Mouse (Mus musculus) midbrain, embryonic 15.5 days (tissue): ENCODE results near the gene Rbbp8nl. TPM values are rescaled to one million over a fixed set of nuclear protein-coding genes. Genes with fewer than 3 reads are reported as not detected.
"Not testable (repeated sequence)": the region's sequence is repeated elsewhere in the genome, so short reads cannot be mapped to it uniquely, and the experiment has no call there.

Experiments
- ATAC-seq: fragments of 200-750 bp; cut with Nextera tagmentation; replicated peaks from 2 replicates; pipeline ENCODE4 v1.8.0; 2017; ENCODE audit warnings: moderate TSS enrichment
- H3K27ac ChIP-seq: fragments of 300-500 bp; sonication (generic); 2 replicates; pipeline ENCODE4 v1.5.1; 2015; ENCODE audit warnings: mild to moderate bottlenecking, inconsistent platforms
- H3K27me3 ChIP-seq: fragments of 300-500 bp; sonication (generic); replicated peaks from 2 replicates; pipeline ENCODE4 v1.6.1; 2015; ENCODE audit warnings: inconsistent platforms
- H3K36me3 ChIP-seq: fragments of 300-500 bp; sonication (generic); replicated peaks from 2 replicates; pipeline ENCODE4 v1.6.1; 2015; ENCODE audit warnings: inconsistent platforms
- H3K4me1 ChIP-seq: fragments of 300-500 bp; sonication (generic); 2 replicates; pipeline ENCODE4 v1.6.1; 2015; ENCODE audit warnings: inconsistent platforms
- H3K4me2 ChIP-seq: fragments of 300-500 bp; sonication (generic); 2 replicates; pipeline ENCODE4 v1.6.1; 2015; ENCODE audit warnings: inconsistent platforms, mild to moderate bottlenecking, moderate library complexity
- H3K4me3 ChIP-seq: fragments of 300-500 bp; sonication (generic); 2 replicates; pipeline ENCODE4 v1.5.1; 2015; ENCODE audit warnings: mild to moderate bottlenecking, inconsistent platforms
- H3K9ac ChIP-seq: fragments of 300-500 bp; sonication (generic); 2 replicates; pipeline ENCODE4 v1.6.1; 2015; ENCODE audit warnings: mild to moderate bottlenecking, inconsistent platforms
- H3K9me3 ChIP-seq: fragments of 300-500 bp; sonication (generic); 2 replicates; pipeline ENCODE4 v1.6.1; 2016; ENCODE audit warnings: inconsistent platforms
- WGBS: fragments of 180-500 bp; shearing (Covaris S2); methylation state at CpG from one replicate; pipeline ENCODE4 v1.1.7; 2015; ENCODE audit warnings: mixed read lengths; 5-methylcytosine and 5-hydroxymethylcytosine counted together
- polyA plus RNA-seq: library from polyadenylated mRNA; unstranded; fragments of >200 nt; fragmentation: Nextera tagmentation; extraction: Ambion mirVana; gene quantifications from 2 replicates; pipeline ENCODE4 v1.2.1, GENCODE M21; 2015

Rbbp8nl gene
- polyA plus RNA-seq, 1 experiment from 2014 or later: not detected

- H3K27me3 ChIP-seq: no peaks in the 10 kb centered on the region
- H3K4me3 ChIP-seq: no peak overlapping the region
- no peak overlapping the region for H3K27ac ChIP-seq
- H3K9ac ChIP-seq: no peak overlapping the region
- no peak overlapping the region for H3K4me2 ChIP-seq
- no peak for ATAC-seq
- 90% methylated on average over 7 of the region's 7 CpGs for WGBS
- peaks cover 31% of the 10 kb centered on the region for H3K36me3 ChIP-seq
- H3K4me1 ChIP-seq: peaks cover 11% of the 10 kb centered on the region
- no peaks in the 10 kb centered on the region for H3K9me3 ChIP-seq
Observed at GRCm38 (mm10) chr2:180261901-180262300, 27.8 kb downstream of the Rbbp8nl start.

DNA sequence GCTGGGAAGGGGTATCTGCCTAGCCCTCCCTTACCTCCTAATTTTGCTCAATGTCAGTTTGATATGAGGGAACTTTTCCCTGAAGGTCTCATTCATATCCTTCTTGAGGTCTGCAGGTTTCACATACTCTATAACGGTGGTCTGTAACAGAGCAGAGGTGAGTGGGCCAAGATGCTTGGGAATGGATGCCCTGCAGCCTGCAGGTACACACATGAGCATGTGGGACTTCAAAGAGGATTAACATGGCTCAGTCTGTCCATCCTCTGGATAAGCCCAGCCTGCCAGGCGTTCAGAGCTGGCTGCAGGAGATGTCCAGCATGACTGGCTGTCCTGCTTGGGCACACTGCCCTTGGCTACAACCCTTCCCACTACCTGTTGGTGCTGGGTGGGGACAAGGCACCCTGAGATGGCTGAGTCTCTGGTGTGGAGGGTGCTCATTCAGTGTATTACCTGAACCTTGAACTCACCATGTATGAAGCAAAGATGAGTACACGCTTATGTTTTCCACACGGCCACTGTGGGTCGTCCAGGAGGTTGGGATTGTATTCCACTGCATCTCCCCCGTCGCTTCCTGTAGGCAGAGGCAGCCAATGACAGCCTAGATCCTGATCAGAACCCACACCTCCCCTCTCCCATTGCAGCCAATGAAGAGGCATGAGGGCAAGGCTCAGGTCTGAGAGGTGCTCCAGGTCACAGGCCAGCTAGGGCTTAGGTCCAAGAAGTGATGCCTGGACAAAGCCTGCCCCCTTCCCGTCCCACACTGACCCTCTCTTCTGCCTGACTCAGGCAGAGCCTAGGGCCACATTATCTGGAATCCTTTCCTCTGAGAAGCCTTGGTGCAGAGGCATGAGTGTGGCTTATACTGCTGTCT, 28.8 kb downstream of the Rbbp8nl start:
- Histone ChIP-seq H3K9me3 (no peaks in the 10 kb centered on the region), H3K9ac (no peak overlapping the region), H3K36me3 (peaks cover 31% of the 10 kb centered on the region), H3K27ac (no peak overlapping the region), H3K4me2 (no peak overlapping the region), H3K4me1 (peaks cover 18% of the 10 kb centered on the region), H3K27me3 (no peaks in the 10 kb centered on the region), H3K4me3 (no peak overlapping the region)
- 73% methylated on average over 8 of the region's 8 CpGs for WGBS
- ATAC-seq: no peak

DNA sequence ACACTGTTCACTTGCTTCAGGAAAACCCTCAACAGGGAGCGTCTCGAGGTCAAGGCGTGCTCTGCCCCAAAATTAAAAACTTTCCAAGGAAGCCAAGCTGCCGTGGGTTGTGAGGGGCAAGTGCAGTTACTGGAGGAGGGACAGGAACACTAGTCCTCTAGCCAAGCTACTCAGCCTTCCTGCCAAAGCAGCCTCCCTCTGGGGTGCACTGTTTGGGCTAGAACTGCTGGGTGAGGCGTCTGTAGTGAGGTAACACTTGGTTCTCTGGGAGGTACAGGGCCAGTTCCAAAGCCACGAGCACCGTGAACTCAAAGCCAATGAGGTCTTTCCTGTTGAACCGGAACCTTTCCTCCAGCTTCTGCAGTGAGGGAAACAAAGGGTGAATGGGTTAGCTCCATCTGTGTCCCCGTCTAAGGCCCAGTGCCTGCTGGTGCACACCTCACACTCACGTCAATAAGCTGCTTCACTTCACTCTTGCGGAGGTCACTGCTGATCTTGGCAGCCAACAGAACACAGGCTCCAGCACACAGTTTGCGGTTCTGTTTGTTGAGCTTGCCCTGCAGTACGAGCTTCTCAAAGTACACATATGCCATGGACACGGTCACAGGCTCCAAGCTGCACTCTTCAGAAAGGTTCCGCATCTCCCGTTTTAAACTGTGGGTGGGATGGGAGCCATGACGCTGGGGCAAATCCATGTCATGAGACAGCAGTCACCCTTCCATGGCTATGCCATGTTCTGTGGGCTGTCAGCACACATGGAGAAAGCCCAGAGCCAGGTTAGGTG, 29.7 kb downstream of the Rbbp8nl start:
- peaks cover 31% of the 10 kb centered on the region for H3K36me3 ChIP-seq
- not testable (repeated sequence) for H3K27ac ChIP-seq, H3K9me3 ChIP-seq, H3K9ac ChIP-seq, H3K27me3 ChIP-seq, H3K4me3 ChIP-seq, H3K4me2 ChIP-seq, ATAC-seq
- H3K4me1 ChIP-seq: peaks cover 20% of the 10 kb centered on the region
- 69% methylated on average over 17 of the region's 17 CpGs for WGBS

GRCm38 (mm10) chr2:180258951-180259484, 30.7 kb downstream of the Rbbp8nl start:
- Histone ChIP-seq H3K36me3 (peaks cover 31% of the 10 kb centered on the region), H3K4me1 (peaks cover 20% of the 10 kb centered on the region)
- H3K4me2 ChIP-seq, H3K4me3 ChIP-seq, H3K27me3 ChIP-seq, H3K27ac ChIP-seq, H3K9ac ChIP-seq, H3K9me3 ChIP-seq, ATAC-seq: not testable (repeated sequence)
- WGBS: 81% methylated on average over 10 of the region's 10 CpGs

DNA sequence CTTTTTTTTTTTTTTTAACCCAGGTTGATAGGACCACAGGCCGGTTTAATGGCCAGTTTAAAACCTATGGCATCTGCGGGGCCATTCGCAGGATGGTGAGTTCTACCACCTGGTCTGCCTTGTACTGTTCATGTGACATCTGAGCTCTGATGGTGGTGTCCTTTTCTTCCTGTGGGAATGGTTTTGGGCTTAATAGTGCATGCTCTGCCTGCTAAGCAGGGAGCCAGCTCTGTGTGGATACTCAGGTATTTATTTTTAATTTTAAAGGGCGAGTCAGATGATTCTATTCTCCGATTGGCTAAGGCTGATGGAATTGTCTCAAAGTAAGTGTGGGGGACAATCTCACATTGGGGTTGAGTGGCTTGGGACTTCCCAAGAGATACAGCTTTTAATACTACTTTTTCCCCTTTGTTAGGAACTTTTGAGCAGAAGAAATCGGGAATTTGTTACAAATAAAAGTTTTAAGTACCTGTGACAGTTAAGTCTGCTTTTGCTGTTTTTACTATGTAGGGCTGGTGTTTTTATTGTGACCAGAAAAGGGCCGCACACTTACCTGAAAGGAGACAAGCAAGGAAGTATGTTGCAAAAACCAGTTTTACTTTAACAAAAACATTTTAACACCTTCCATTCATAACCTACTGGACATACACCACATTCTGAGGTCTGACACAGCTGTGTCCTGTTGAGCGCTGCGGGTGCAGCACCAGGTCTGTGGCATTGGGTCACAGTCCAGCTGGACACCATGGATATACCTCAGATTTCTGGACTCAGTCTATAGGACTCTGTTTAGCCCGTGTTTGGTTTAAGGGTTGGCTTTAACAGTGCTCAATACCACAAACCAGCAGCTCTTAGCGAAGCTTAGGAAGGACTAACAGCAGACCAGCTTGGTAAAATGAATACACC, 31.5 kb downstream of the Rbbp8nl start:
- Histone ChIP-seq H3K36me3 (peaks cover 31% of the 10 kb centered on the region), H3K4me3 (peak overlapping the region; percentile 65)

GRCm38 (mm10) chr2:180257001-180257521, 32.6 kb downstream of the Rbbp8nl start, which contains the start of gene Rps21:
Rps21 (plus strand) TSS chr2:180257377.
- H3K4me3 ChIP-seq: peak within 1 kb of the TSS; percentile 65
- no peaks in the 10 kb centered on the region for H3K9me3 ChIP-seq
- peak within 1 kb of the TSS; percentile 83 for H3K9ac ChIP-seq
- 0% methylated on average over 38 of the region's 38 CpGs for WGBS
- peak within 1 kb of the TSS; percentile 95 for H3K27ac ChIP-seq
- no peaks in the 10 kb centered on the region for H3K27me3 ChIP-seq
- peaks cover 22% of the 10 kb centered on the region for H3K36me3 ChIP-seq
- peak; percentile 96 for ATAC-seq
- peaks cover 20% of the 10 kb centered on the region for H3K4me1 ChIP-seq
- peak within 1 kb of the TSS; percentile 89 for H3K4me2 ChIP-seq

More for the DNA sequence above, 31.5 kb downstream of the Rbbp8nl start:
- Histone ChIP-seq H3K27ac (peak overlapping the region; percentile 95), H3K27me3 (no peaks in the 10 kb centered on the region), H3K4me1 (peaks cover 20% of the 10 kb centered on the region), H3K9ac (peak overlapping the region; percentile 67), H3K9me3 (no peaks in the 10 kb centered on the region), H3K4me2 (peak overlapping the region; percentile 89)
- no peak for ATAC-seq
- 54% methylated on average over 11 of the region's 11 CpGs for WGBS

DNA sequence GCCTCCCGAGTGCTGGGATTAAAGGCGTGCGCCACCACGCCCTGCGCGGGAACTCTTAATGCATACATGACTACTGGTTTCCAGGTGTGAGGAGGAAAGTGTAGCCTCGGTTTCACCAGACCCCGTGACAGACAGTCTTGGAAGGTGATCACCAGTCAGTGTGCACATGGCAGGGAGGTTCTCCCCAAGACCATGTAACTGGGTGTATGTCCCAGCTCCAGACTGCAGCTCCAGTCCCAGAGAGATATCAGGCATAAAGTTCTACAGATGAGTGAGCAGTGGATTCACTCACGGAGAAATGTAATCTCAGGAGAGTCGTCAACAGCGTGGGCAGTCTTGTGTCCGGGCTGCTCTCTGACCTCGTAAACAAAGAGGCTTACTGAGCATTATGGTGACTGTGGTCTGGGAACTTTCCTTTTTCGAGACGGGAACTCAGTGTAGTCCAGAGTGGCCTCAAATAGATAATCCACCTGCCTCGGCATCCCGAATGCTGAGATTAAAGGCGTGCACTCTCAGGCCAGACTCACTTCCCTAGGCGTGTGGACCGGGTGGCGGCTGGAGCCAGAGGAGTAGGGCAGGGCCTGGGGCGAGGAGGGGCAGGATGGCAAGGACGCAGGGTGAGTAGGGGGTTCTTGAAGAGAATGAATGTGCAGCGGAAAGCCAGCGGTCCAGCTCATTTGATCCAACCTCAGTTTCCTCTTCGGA, 33.2 kb downstream of the Rbbp8nl start:
- Histone ChIP-seq H3K36me3 (peaks cover 16% of the 10 kb centered on the region), H3K9ac (peak overlapping the region; percentile 83), H3K27ac (peak overlapping the region; percentile 95), H3K4me1 (peaks cover 20% of the 10 kb centered on the region), H3K27me3 (no peaks in the 10 kb centered on the region), H3K9me3 (no peaks in the 10 kb centered on the region), H3K4me2 (peak overlapping the region; percentile 89), H3K4me3 (peak overlapping the region; percentile 65)
- WGBS: 25% methylated on average over 26 of the region's 26 CpGs
- peak; percentile 75 for ATAC-seq

DNA sequence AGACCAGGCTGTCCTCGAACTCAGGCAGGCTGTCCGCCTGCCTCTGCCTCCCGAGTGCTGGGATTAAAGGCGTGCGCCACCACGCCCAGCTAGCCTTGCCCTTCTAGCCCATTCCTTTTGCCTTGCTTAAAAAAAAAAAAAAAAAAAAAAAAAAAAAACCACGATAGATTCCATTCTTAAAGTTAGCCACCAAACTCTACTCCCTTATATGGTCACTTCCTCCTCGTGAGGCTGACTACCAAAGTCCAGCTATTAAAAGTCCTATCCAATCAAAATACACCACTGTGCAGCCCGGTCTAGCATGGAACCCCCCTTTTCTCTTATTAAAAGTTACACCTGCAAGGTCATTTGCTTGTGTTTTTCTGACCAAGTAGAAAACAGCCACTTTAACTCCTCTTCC, 34.0 kb downstream of the Rbbp8nl start:
- Histone ChIP-seq H3K4me2 (peak overlapping the region; percentile 89), H3K4me1 (peaks cover 20% of the 10 kb centered on the region), H3K9me3 (no peaks in the 10 kb centered on the region), H3K4me3 (peak overlapping the region; percentile 65; the same call in 1 of the 2 replicates), H3K27ac (no peak overlapping the region), H3K9ac (no peak overlapping the region), H3K36me3 (peaks cover 13% of the 10 kb centered on the region), H3K27me3 (no peaks in the 10 kb centered on the region)
- 90% methylated on average over 9 of the region's 9 CpGs for WGBS
- ATAC-seq: no peak

DNA sequence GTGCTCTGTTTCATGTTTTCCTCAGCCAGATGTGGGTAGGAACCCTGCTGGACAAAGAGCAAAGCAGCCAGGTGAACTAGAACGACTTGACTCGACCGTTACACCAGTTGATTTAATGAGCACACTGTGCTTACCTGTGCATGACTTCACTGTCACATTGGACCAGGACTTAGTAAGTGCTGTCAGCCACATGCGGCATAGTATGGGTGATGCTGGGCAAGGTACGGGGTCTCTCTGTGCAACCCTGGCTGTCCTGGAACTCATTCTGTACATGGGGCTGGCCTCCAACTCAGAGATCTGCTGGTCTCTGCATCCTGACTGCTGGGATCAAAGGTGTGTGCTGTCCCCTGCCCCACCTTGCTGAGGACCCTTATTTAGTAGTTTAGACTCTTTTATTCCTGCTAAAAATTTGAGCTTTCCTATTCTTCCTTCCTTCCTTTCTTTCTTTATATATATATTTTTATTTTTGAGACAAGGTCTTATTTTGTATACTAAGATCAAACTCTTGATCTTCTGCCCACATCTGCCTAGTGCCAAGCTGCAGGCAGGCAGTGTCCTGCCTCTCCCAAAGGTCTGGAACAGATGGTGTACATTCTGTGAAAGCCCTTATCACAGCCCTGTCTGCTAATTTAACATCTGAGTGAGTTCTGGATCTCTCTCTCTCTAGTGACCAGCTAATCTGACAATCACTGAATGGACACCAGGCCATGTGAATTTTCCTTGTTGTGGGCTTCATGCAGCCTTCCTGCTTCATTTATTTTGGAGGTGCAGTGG, 35.1 kb downstream of the Rbbp8nl start:
- no peaks in the 10 kb centered on the region for H3K9me3 ChIP-seq
- no peaks in the 10 kb centered on the region for H3K27me3 ChIP-seq
- no peak for ATAC-seq
- H3K4me1 ChIP-seq: peaks cover 20% of the 10 kb centered on the region
- H3K36me3 ChIP-seq: peaks cover 10% of the 10 kb centered on the region
- no peak overlapping the region for H3K9ac ChIP-seq
- no peak overlapping the region for H3K27ac ChIP-seq
- 93% methylated on average over 5 of the region's 5 CpGs for WGBS
- H3K4me2 ChIP-seq: no peak overlapping the region
- no peak overlapping the region for H3K4me3 ChIP-seq

DNA sequence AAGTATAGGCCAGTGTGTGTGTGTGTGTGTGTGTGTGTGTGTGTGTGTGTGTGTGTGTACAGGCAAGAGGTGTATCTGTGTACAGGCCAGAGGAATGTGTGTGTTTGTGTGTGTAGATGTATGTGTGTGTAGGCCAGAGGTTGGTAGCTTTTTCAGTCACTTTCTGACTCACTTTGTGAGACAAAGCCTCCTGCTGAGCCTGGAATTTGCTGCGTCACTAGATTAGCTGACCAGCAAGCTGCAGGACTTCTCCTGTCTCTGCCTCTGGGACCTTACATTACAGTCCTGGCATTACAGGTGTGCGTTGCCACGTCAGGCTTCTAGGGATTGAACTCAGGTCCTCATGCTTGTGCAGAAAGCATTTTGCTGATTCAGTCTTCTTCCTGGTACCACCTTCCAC, 37.8 kb downstream of the Rbbp8nl start:
- ATAC-seq: no peak
- Histone ChIP-seq H3K27me3 (no peaks in the 10 kb centered on the region), H3K36me3 (no peaks in the 10 kb centered on the region), H3K4me3 (no peak overlapping the region), H3K27ac (no peak overlapping the region), H3K9ac (no peak overlapping the region), H3K4me2 (no peak overlapping the region), H3K9me3 (no peaks in the 10 kb centered on the region), H3K4me1 (peaks cover 9% of the 10 kb centered on the region)
- 50% methylated on average over 3 of the region's 3 CpGs for WGBS
